Mouse (Mus musculus) heart, embryonic 14.5 days (tissue): ENCODE measurements around the gene Krt83. TPM values are rescaled to one million over a fixed set of nuclear protein-coding genes. Genes with fewer than 3 reads are reported as not detected.

Source experiments
- polyA plus RNA-seq: library from polyadenylated mRNA; unstranded; fragments of >200 nt; fragmentation: Nextera tagmentation; extraction: Ambion mirVana; gene quantifications from 2 replicates; pipeline ENCODE4 v1.2.1, GENCODE M21; 2014

Gene Krt83
- polyA plus RNA-seq, 1 experiment from 2014 or later = not detected

Other genes starting within 250 kb of the Krt83 start
- 6.0 and 6.6 TPM in 2 replicates for gene Nr4a1, start 237.2 kb downstream of the Krt83 start, polyA plus RNA-seq
- gene Atg101, start 207.2 kb downstream of the Krt83 start, polyA plus RNA-seq = 49.5 and 50.4 TPM in 2 replicates
- 0.85 and 1.8 TPM in 2 replicates for gene 6030408B16Rik, start 198.3 kb downstream of the Krt83 start, polyA plus RNA-seq
- gene Krt80, start 121.3 kb downstream of the Krt83 start, polyA plus RNA-seq = 6.9 and 8.0 TPM in 2 replicates
- gene Krt7, start 80.5 kb downstream of the Krt83 start, polyA plus RNA-seq = 10.0 and 13.7 TPM in 2 replicates
- not detected in 2 replicates for gene Krt87, start 52.7 kb downstream of the Krt83 start, polyA plus RNA-seq
- not detected in 2 replicates for gene Krt88, start 43.8 kb downstream of the Krt83 start, polyA plus RNA-seq
- not detected in 2 replicates for gene Krt81, start 27.8 kb downstream of the Krt83 start, polyA plus RNA-seq
- gene Krt86, start 18.0 kb downstream of the Krt83 start, polyA plus RNA-seq = not detected in 2 replicates
- gene Gm49425, start 25.7 kb upstream of the Krt83 start, polyA plus RNA-seq = not detected in 2 replicates
- gene Krt84, start 41.3 kb upstream of the Krt83 start, polyA plus RNA-seq = not detected in 2 replicates
- gene Krt82, start 59.2 kb upstream of the Krt83 start, polyA plus RNA-seq = not detected in 2 replicates
- not detected in 2 replicates for gene Krt90, start 71.4 kb upstream of the Krt83 start, polyA plus RNA-seq
- 0.05 TPM in 1 of 2 replicates, not detected in the other for gene Krt75, start 82.4 kb upstream of the Krt83 start, polyA plus RNA-seq
- not detected in 2 replicates for gene Gm5414, start 136.7 kb upstream of the Krt83 start, polyA plus RNA-seq
- gene Gm5478, start 155.9 kb upstream of the Krt83 start, polyA plus RNA-seq = not detected in 2 replicates
- not detected in 2 replicates for gene Krt6b, start 188.8 kb upstream of the Krt83 start, polyA plus RNA-seq
- not detected in 2 replicates for gene Krt6a, start 202.8 kb upstream of the Krt83 start, polyA plus RNA-seq
- not detected in 2 replicates for gene Krt5, start 221.4 kb upstream of the Krt83 start, polyA plus RNA-seq